Mouse (Mus musculus): ENCODE results near the gene Ccdc89. TPM values are rescaled to one million over a fixed set of nuclear protein-coding genes. Genes with fewer than 3 reads are reported as not detected.

The Ccdc89 gene
- total RNA-seq (2015; ENCODE audit: low replicate concordance) (not detected in 2 replicates), total RNA-seq (2017; ENCODE audit: low replicate concordance) (not detected in 2 replicates)

DNA sequence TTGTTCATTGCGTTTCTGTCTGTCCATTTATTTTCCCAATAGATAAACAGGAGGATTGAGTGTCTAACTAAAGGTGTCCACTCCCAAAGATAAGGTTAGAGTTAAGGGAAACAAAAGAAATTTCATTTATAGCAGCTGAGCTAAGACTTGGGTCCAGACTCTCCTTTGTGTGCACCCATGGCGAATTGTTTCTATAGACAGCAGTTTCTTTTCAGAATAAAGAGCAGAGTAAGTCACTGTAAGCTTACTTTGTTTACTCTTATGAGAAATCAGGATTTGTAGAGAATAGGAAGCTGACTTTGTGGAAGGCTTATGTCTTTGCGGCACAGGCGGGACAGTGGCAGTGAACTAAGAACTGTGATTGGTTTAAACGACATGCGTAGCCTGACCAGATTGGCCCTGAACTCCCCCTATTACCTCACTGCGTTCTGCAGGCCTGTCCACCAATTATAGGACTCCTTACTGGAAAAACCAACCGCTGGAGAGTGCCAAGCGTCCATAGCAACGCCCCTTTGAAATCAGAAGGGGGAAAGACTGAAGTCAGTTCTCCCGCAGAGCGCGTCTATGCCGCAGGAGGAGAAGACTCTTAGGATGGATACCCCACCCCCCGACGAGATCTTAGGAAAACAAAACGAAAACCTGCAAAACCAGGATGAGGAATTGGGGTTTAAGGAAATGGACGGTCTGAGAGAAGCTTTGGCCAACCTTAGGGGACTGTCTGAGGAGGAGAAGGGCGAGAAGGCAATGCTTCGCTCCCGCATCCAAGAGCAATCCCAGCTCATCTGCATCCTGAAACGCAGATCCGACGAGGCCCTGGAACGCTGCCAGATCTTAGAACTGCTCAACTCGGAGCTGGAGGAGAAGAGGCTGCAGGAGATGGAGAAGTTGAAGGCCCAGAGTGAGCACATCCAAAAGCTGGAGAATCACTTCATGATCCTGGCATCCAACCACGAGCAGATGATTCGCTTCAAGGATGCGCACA lies at the start of gene Ccdc89:
TSS of gene Ccdc89 (plus strand) at position 558 of the 982 bp plus-strand sequence.
- ATAC-seq (replicated peaks; ENCODE audit: low FRiP score, poor library complexity, severe bottlenecking): no peak

DNA sequence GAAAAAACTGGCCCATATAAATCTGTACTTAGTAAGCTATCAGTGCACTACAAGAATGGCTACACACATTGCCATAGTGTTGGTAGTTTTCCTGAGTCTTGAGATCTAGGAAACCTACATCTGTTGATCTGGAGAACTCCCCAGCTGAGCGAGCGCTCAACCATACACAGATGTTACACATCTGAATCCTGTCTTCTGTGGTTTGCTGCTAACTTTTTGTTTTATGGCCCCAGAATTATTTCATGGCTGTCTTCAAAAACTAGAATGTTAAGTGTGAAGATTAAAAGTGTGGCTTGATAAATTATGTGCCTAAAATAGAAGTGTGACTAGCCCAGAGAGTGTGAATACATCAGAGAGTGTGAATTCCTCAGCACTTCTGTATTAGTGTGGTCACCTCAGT lies 42.0 kb upstream of the Ccdc89 start:
- no peak for ATAC-seq (replicated peaks; ENCODE audit: low FRiP score, poor library complexity, severe bottlenecking)

DNA sequence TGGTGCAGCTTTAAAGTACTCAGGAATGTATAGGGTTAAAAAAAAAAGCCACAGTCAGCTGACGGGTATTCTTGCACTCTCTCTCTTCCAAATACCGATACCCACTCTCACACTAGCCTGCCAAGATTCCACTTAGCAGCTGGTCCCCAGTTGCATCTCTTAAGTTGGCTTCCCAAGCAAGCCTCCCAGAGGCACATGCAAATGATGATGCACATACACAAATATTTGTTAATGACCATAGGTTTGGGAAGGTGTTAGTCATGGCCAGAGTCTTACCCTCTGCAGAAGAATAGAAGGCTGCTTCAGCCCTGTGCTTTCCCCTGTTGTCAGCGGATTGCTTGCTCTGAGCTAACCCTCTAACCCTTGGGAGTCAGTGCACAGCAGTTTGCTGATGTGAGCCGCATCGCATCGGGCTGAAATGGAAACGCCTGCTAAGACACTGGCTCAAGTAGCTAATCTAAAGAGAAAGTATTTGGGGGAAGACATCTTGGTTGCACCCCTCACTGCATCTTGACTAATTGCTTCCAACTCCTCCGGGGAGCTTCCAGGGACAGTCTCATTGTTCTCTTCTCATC lies 39.4 kb upstream of the Ccdc89 start:
- ATAC-seq (replicated peaks; ENCODE audit: low FRiP score, poor library complexity, severe bottlenecking): no peak

DNA sequence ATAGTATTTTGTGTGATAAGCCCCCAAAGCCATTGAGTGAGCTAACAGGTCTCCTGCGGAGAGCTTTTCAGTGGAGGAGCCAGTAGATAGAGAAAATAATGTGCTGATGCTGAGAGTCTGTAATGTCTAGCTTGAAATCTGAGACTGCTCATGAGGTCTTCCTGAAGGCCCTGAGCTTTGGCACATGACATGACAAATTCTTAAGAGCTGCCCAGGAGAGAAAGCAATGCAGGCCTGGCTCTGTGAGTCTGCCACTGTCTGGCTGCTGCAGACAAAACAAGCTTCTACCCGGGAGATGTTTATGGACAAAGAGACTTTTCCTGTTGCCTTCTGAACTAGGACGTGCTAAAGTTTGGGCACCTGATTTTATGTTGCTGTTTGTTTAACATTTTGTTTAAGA lies 36.6 kb upstream of the Ccdc89 start:
- ATAC-seq (replicated peaks; ENCODE audit: low FRiP score, poor library complexity, severe bottlenecking): no peak

DNA sequence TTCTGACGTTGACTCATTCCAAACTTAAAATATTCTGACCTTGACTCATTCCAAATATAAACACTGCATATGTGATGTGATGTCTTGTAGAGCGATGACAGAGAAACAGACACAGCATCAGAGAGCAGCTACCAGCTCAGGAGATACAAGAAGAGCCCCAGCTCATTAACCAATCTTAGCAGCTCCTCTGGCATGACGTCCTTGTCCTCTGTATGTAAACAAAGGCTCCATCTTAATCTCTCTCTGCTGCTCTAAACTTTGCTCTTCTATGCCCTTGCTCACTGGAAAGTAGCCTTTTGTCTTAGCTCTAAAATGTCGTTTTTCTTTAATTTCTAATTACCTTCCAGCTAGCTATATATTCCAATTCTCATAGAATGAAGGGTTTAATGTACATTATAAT lies 31.3 kb upstream of the Ccdc89 start:
- ATAC-seq (replicated peaks; ENCODE audit: low FRiP score, poor library complexity, severe bottlenecking): no peak

DNA sequence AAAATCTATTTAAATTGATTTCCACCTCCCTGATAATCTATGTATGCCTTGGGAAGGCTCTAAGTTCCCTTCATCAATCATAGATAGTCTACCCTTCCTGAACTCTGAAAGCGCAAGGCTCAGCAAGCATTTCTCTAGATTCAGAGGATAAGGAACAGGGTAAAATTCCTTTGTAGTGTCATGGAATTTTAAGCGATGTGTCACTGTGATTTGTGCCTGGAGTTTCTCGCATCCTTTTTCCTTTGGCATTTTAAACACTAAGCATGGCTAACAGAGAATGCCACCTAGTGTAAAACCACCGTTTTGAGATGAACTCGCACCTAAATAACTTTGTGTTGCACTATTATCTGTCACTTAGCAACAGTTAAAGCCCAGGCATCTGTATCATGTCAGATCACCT lies 30.4 kb upstream of the Ccdc89 start:
- no peak for ATAC-seq (replicated peaks; ENCODE audit: low FRiP score, poor library complexity, severe bottlenecking)

DNA sequence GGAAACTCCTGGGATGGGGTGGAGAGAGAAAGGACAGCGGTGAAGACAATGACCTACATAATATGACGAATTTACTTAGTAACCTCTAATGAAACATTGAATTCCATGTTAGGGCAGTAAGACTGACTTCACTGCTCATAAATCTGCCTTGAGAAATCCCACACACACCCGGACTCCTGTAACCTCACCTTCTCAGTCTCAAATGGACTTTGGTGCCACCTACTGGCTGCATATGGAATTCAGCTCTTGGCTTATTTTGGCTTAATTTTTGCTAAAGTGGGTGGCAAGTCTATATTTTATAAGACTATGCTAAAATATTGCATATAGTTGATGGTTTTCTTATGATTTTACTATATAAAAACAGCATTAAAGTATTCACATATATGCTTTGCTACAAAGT lies 16.4 kb upstream of the Ccdc89 start:
- ATAC-seq (replicated peaks; ENCODE audit: low FRiP score, poor library complexity, severe bottlenecking): peak; percentile 83

DNA sequence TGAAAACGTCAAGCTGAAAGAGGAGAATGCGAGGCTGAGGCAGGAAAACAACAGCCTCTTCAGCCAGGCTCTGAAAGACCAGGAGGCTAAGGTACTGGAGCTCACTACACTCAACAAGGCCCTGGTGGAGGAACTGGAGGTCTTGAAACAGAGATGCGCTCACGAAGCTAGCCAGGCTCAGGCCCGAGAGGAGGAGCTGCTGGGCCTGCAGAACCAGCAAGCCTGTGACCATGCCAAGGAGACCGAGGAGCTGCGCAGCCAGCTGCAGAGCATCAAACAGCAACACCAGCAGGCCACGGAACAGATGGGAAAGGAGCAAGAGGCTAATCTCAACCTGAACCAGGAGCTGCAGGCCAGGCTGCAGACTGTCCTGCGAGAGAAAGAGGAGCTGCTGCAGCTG lies 629 bp downstream of the Ccdc89 start:
- ATAC-seq (replicated peaks; ENCODE audit: low FRiP score, poor library complexity, severe bottlenecking): no peak

DNA sequence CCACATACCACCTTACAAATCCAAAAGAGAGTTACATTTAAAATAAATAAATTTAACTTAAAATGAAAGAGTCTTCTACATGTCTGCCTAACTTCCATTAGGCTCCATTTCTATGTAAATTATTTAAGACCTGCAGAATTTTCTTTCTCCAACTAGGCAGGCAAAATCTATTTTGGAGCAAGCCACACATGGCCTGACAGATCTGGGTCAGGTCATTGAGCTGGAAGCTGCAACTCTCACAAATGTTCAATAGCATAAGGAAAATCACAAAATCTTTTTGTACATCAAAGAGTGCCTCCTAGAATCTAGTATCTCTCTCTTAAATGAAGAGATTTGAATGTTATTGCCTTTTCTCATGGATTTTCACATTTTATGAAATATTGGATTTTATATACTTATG lies 5.8 kb downstream of the Ccdc89 start:
- no peak for ATAC-seq (replicated peaks; ENCODE audit: low FRiP score, poor library complexity, severe bottlenecking)

DNA sequence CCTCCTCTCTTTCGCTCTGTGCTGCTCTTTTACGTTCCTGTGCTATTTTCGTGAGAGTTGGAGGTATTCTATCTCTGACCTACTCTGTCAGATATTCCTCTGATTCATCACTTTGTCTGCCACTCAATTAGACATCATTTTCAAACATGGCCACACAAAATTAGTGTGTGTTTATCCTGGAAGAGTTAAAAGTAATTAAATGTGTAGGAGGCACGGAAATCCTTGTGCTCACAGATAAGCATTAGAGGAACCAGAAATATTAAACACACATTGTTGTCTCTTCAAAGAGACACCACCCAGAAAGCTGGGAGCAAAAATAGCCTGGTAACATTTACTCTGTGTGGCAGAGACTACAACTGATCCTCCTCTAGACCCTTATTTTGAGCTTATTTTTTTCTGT lies 13.7 kb downstream of the Ccdc89 start:
- ATAC-seq (replicated peaks; ENCODE audit: low FRiP score, poor library complexity, severe bottlenecking): no peak

DNA sequence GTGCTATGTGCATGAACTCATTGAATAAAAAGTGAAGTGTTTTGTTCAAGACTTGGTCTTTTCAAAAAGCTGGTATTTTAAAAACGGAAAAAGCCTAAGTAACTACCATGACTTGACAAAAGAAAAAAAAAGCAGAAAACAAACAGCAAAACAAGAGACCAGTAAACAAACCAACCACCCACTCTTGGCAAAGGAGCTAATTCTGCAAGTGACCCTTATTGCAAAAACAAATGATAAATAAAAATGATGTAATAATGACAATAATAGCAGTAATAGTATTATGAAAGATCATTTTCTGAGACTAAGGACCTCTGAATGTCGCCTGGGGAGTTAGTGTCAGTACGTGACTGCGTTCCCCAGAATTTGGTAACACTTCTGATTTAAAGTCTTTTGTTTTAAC lies 15.7 kb downstream of the Ccdc89 start:
- ATAC-seq (replicated peaks; ENCODE audit: low FRiP score, poor library complexity, severe bottlenecking): peak; percentile 26

DNA sequence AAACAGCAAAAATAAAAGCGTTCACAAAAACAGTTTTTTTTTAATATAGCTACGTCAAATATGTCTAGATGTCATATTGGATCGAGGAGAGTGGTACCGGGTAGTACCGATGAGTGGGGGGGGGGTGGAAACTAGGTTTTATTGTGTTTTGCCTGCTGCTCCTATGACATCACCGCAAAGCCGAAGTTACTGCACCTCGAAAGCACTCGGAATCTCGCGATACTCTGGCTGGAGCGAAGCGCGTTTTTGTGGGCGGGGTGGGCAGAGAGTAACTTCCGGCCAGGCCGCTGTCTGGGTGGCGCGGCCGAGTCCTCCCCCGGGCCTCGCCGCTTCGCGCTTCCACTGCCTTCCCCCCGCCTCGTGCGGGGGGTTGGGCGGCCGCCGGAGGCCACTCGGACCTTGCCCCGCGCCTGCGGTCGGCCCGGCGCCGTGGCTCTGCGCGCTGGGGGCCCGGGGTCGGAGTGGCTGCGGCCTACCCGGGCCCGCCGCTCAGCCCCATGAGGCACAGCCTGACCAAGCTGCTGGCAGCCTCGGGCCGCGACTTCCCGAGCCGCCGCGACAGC lies 16.2 kb downstream of the Ccdc89 start, which contains the start of gene Crebzf:
TSS of gene Crebzf (plus strand) at position 212 of the 563 bp plus-strand sequence.
- peak; percentile 94 for ATAC-seq (replicated peaks; ENCODE audit: low FRiP score, poor library complexity, severe bottlenecking)

DNA sequence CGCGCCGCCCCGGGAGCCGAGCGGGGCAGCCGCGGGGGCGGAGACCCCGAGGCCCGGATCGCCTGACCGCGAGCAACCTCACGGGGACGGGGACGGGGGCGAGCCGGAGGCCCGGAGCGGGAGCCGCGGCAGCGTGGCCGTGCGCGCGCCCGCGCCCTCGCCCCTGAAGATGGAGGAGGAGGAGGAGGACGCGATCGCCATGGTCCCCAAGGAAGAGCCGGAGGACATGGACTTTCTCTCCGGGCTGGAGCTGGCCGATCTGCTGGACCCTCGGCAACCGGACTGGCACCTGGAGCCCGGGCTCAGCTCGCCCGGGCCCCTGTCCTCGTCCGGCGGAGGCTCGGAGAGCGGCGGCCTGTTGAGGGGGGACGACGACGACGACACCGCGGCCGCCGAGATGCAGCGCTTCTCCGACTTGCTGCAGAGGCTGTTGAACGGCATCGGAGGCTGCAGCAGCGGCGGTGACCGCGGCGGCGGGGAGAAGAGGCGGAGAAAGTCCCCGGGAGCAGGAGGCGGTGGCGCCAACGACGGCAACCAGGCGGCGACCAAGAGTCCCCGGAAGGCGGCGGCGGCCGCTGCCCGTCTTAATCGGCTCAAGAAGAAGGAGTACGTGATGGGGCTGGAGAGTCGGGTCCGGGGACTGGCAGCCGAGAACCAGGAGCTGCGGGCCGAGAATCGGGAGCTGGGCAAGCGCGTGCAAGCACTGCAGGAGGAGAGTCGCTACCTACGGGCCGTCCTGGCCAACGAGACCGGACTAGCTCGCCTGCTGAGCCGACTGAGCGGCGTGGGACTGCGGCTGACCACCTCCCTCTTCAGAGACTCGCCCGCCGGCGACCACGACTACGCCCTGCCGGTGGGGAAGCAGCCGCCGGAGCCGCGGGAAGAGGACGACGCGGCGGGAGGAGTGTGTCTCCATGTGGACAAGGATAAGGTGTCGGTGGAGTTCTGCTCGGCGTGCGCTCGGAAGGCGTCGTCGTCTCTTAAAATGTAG lies 17.0 kb downstream of the Ccdc89 start:
- peak; percentile 73 for ATAC-seq (replicated peaks; ENCODE audit: low FRiP score, poor library complexity, severe bottlenecking)

DNA sequence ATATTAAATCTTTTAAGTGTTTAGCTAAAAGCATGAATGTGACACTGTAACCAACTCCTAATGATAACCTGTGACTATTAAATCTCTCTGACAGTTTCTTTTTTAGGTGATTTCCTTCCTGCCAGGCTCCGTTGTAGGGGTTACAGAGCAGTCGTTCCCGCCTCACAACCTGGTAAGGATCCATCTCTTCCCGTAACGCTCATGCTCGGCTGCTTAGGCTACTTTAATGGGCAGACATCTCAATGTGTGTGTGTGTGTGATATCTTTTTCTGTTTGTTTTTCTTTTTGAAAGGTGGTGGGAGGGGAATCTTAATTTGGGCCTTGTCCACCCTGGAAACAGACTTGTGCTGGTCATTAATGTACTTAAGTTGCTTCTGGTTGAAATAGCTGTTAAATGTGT lies 17.8 kb downstream of the Ccdc89 start:
- peak; percentile 43 for ATAC-seq (replicated peaks; ENCODE audit: low FRiP score, poor library complexity, severe bottlenecking)

DNA sequence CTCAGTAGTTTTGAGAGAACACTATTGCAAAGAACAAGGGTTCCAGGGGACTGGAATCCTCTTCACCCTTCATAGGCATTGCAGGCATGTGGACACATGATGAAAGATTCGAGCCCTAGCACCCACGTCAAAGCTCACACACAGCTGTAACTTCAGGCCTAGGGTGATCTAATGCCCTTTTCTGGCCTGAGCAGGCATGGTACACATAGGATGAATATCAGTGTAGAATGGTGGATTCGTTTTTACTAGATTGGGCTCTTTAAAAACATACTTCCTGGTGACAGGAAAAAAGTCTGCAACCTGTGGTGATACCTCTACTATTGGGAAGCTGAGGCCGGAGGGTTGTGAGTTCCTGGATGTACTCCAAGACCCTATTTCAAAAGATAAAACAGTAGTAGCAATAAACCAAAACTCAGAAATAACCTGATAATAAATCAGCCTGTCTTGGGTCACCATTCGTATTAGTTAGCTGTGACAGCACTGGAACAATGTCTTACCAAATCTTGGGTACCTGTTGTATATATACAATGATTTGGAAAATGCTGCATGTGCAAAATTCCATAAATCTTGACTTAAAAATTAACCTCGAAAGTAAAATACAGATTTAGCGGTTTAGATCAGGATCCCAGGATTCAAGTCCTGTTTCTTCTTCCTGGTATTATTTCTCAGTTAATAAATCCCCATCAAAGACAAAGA lies 29.9 kb downstream of the Ccdc89 start:
- ATAC-seq (replicated peaks; ENCODE audit: low FRiP score, poor library complexity, severe bottlenecking): no peak

DNA sequence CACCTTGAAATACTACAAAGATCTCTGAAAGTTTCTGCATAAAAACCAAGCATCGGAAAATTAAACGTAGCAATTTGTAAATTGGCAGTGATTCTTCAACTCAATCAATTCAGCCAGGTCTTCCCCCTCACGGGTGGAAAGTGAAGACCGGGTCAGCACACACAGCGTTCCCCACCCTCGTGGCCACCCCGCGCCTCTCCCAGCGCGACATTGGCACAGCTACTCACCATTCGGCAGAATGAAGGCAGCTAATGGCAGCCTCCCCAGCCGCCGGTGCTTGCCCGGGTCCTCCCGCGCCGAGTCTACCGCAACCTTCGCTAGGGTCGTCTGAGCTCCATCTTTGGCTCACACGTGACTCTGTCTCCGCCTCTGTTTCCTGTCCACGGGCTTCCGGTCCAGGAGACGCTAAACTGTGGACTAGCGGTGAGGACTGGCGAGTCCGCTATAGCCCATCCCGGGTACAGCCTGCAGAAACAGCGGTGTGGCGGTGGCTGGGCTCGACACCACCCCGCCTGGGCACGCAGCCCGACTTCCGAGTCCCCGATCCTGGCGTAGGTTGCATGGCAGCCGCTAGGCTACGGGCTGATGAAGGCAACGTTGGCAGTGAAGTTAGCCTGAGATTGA lies 30.6 kb downstream of the Ccdc89 start, which contains the start of gene Tmem126a:
TSS of gene Tmem126a (minus strand) at position 385 of the 624 bp plus-strand sequence.
- ATAC-seq (replicated peaks; ENCODE audit: low FRiP score, poor library complexity, severe bottlenecking): peak; percentile 96

DNA sequence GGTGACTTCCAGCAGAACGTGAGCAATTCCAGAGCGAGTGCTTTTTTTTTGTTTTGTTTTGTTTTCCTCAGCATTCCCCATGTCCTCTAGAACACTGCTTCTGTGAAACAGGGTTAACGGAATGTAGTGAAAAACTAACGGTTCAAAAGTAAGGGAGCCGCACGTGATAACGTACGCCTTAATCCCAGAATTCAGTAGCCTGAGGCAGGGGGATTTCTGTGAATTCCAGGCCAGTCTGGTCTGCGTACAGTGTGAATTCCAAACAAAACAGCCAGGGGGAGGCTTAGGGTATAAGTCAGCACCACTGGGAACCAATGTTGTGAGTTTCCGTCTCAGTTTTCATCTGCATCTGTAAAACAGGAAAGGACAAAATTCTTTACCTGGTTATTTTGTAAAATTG lies 31.1 kb downstream of the Ccdc89 start:
- ATAC-seq (replicated peaks; ENCODE audit: low FRiP score, poor library complexity, severe bottlenecking): peak; percentile 17; the same call in 1 of the 2 replicates

DNA sequence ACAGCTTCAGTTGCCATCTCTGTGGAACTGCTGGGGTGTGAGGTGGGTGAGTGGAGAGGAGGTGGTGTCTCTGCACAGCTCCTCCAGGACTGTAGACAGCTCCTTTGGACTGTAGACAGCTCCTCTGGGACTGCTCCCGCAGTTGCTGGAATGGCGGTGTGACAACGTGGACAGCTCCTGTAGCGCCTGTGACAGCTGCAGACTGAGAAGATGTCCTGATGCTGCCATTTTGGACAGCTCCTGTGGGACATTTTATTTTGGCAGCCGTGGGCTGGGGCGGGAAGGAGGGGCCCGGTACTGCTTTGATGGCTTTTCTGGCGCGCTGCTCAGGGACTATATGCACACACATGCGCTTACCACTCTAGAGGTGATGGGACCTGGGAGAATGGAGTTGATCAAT lies 34.0 kb downstream of the Ccdc89 start:
- ATAC-seq (replicated peaks; ENCODE audit: low FRiP score, poor library complexity, severe bottlenecking): no peak
